Comparison of ENCODE assay signal across 9 mouse cellular contexts in genomic region chr14:56203975-56204374, GRCm38 (mm10). TPM values are rescaled to one million over a fixed set of nuclear protein-coding genes. Genes with fewer than 3 reads are reported as not detected.
A peak's percentile ranks its signal among the peaks of the same experiment; 100 is the strongest.
DNase-seq lines count a peak whose midpoint lies in the region; ATAC-seq lines count a peak whose summit lies in the region.
"Had no signal": no experiment of that assay in that cellular context is flagged by ENCODE, and none has a peak within 500 bp of the region (broad histone marks: within the 10 kb centered on the region; RNA-seq: fewer than 3 reads in every experiment).

No protein-coding gene starts in this region.

- DNase-seq in hindbrain, embryonic 14.5 days (ENCODE audit: low spot score), result peak; percentile 64
- peak; percentile 66 for DNase-seq in T-cell, adult 2 months (ENCODE audit: low spot score)
- peak; percentile 86 to 87 for DNase-seq in cerebellum, postnatal 10 days
- peak; percentile 7 to 12 for DNase-seq in heart, adult 9 months (ENCODE audit: low spot score in 2 of 2)
- peak; percentile 67 to 80 for DNase-seq in left cerebral cortex, adult 18-20 months (ENCODE audit: low spot score in 2 of 2)
- DNase-seq in naive thymus-derived CD4-positive, alpha-beta T cell, adult 2 months (ENCODE audit: low read depth), result peak; percentile 86
- peak; percentile 45 for DNase-seq in testis, postnatal 14 days (ENCODE audit: low spot score)

- WGBS in hindbrain, embryonic 14.5 days, result 24% methylated on average over 2 of the region's 2 CpGs
- 14% methylated on average over 2 of the region's 2 CpGs for WGBS in hindbrain, embryonic 13.5 days

- no peaks in the 10 kb centered on the region for H3K9me3 ChIP-seq in hindbrain, embryonic 14.5 days (ENCODE audit: control insufficient read depth, low read length)
- no peaks in the 10 kb centered on the region for H3K9me3 ChIP-seq in hindbrain, embryonic 13.5 days

- no peaks in the 10 kb centered on the region for H3K36me3 ChIP-seq in hindbrain, embryonic 14.5 days (replicated peaks; ENCODE audit: control insufficient read depth, insufficient read depth)
- H3K36me3 ChIP-seq in hindbrain, embryonic 13.5 days, result no peaks in the 10 kb centered on the region

- H3K27me3 ChIP-seq in hindbrain, embryonic 14.5 days (ENCODE audit: control insufficient read depth, insufficient read depth, low read length), result no peaks in the 10 kb centered on the region
- H3K27me3 ChIP-seq in hindbrain, embryonic 13.5 days, result no peaks in the 10 kb centered on the region

- H3K4me2 ChIP-seq in hindbrain, embryonic 14.5 days (replicated peaks), result no peak overlapping the region
- H3K4me2 ChIP-seq in hindbrain, embryonic 13.5 days, result no peak overlapping the region

- no peak overlapping the region for H3K9ac ChIP-seq in hindbrain, embryonic 14.5 days
- no peak overlapping the region for H3K9ac ChIP-seq in hindbrain, embryonic 13.5 days

- ATAC-seq in hindbrain, embryonic 14.5 days (ENCODE audit: low FRiP score), result no peak
- ATAC-seq in hindbrain, embryonic 13.5 days (ENCODE audit: low FRiP score), result no peak

- no peak overlapping the region for H3K27ac ChIP-seq in hindbrain, embryonic 14.5 days
- no peak overlapping the region for H3K27ac ChIP-seq in hindbrain, embryonic 13.5 days

- H3K4me3 ChIP-seq in hindbrain, embryonic 14.5 days (replicated peaks; ENCODE audit: low read length), result no peak overlapping the region
- H3K4me3 ChIP-seq in hindbrain, embryonic 13.5 days, result no peak overlapping the region
- H3K4me3 ChIP-seq: erythroblast, embryonic 14.5 days had no signal

- H3K4me1 ChIP-seq in hindbrain, embryonic 14.5 days (replicated peaks; ENCODE audit: control insufficient read depth, insufficient read depth, low read length), result no peaks in the 10 kb centered on the region
- no peaks in the 10 kb centered on the region for H3K4me1 ChIP-seq in hindbrain, embryonic 13.5 days (replicated peaks)

RNA-seq across cellular contexts. Expression of gene Gzmf, which starts 7.2 kb away (rescaled TPM):
- polyA plus RNA-seq in hindbrain, embryonic 14.5 days (2014; fragmentation: Nextera tagmentation; extraction: Ambion mirVana), result not detected in 2 replicates
- polyA plus RNA-seq in hindbrain, embryonic 13.5 days (2015; fragmentation: Nextera tagmentation; extraction: Ambion mirVana), result not detected in 2 replicates
- not detected for total RNA-seq in left cerebral cortex, adult 18-20 months (2021)
- polyA plus RNA-seq: erythroblast, embryonic 14.5 days had no signal

RNA-seq across cellular contexts. Expression of gene Gzmn, which starts 29.6 kb away (rescaled TPM):
- not detected in 2 replicates for polyA plus RNA-seq in hindbrain, embryonic 14.5 days (2014; fragmentation: Nextera tagmentation; extraction: Ambion mirVana)
- polyA plus RNA-seq in hindbrain, embryonic 13.5 days (2015; fragmentation: Nextera tagmentation; extraction: Ambion mirVana), result not detected in 2 replicates
- total RNA-seq in left cerebral cortex, adult 18-20 months (2021), result not detected
- polyA plus RNA-seq: erythroblast, embryonic 14.5 days had no signal

RNA-seq across cellular contexts. Expression of gene Gzmc, which starts 30.5 kb away (rescaled TPM):
- not detected in 2 replicates for polyA plus RNA-seq in hindbrain, embryonic 14.5 days (2014; fragmentation: Nextera tagmentation; extraction: Ambion mirVana)
- not detected in 2 replicates for polyA plus RNA-seq in hindbrain, embryonic 13.5 days (2015; fragmentation: Nextera tagmentation; extraction: Ambion mirVana)
- not detected for total RNA-seq in left cerebral cortex, adult 18-20 months (2021)
- polyA plus RNA-seq: erythroblast, embryonic 14.5 days had no signal

RNA-seq across cellular contexts. Expression of gene Gzmg, which starts 44.6 kb away (rescaled TPM):
- not detected in 2 replicates for polyA plus RNA-seq in hindbrain, embryonic 14.5 days (2014; fragmentation: Nextera tagmentation; extraction: Ambion mirVana)
- polyA plus RNA-seq in hindbrain, embryonic 13.5 days (2015; fragmentation: Nextera tagmentation; extraction: Ambion mirVana), result not detected in 2 replicates
- total RNA-seq in left cerebral cortex, adult 18-20 months (2021), result not detected
- polyA plus RNA-seq: erythroblast, embryonic 14.5 days had no signal

RNA-seq across cellular contexts. Expression of gene Gzmb, which starts 58.1 kb away (rescaled TPM):
- not detected in 2 replicates for polyA plus RNA-seq in hindbrain, embryonic 14.5 days (2014; fragmentation: Nextera tagmentation; extraction: Ambion mirVana)
- not detected in 2 replicates for polyA plus RNA-seq in hindbrain, embryonic 13.5 days (2015; fragmentation: Nextera tagmentation; extraction: Ambion mirVana)
- not detected for total RNA-seq in left cerebral cortex, adult 18-20 months (2021)
- polyA plus RNA-seq: erythroblast, embryonic 14.5 days had no signal

Comparison
In these comparisons a context has a peak if more than half of its experiments do, and no peak if none do; other contexts are left out.
1. DNase-seq: peak in every context shown above with its lines; median percentile 86 in cerebellum, postnatal 10 days; 86 in naive thymus-derived CD4-positive, alpha-beta T cell, adult 2 months; 74 in left cerebral cortex, adult 18-20 months; 66 in T-cell, adult 2 months; 64 in hindbrain, embryonic 14.5 days; 45 in testis, postnatal 14 days; 10 in heart, adult 9 months.